Mouse (Mus musculus) liver, embryonic 14.5 days (tissue): ENCODE results near the gene Sfi1. TPM values are rescaled to one million over a fixed set of nuclear protein-coding genes. Genes with fewer than 3 reads are reported as not detected.
"Not testable (repeated sequence)": the region's sequence is repeated elsewhere in the genome, so short reads cannot be mapped to it uniquely, and the experiment has no call there.

Source experiments
- ATAC-seq: fragments of 200-750 bp; cut with Nextera tagmentation; 2 replicates; pipeline ENCODE4 v1.8.0; 2017; ENCODE audit warnings: moderate number of reproducible peaks, mild to moderate bottlenecking, moderate library complexity; ENCODE audit not compliant: insufficient read depth
- DNase-seq, 3 experiments: peaks; one replicate each; pipeline ENCODE4 v3.0.0-alpha.2; 2012 to 2013; ENCODE audit warnings: low read depth in 3 of 3, low spot score in 3 of 3
- H3K27ac ChIP-seq: fragments of 300-500 bp; sonication (generic); 2 replicates; pipeline ENCODE4 v1.5.1; 2014; ENCODE audit warnings: moderate library complexity, mild to moderate bottlenecking, control low read depth, inconsistent platforms
- H3K27me3 ChIP-seq: fragments of 300-500 bp; sonication (generic); 2 replicates; pipeline ENCODE4 v1.6.1; 2014; ENCODE audit warnings: mild to moderate bottlenecking, low read length, moderate library complexity; ENCODE audit not compliant: control insufficient read depth, insufficient read depth
- H3K36me3 ChIP-seq: fragments of 300-500 bp; sonication (generic); replicated peaks from 2 replicates; pipeline ENCODE4 v1.6.1; 2014; ENCODE audit warnings: low read depth; ENCODE audit not compliant: control insufficient read depth, insufficient read depth
- H3K4me1 ChIP-seq, 2 experiments: fragments of 200-500 bp in 1 of 2; fragments of 300-500 bp in 1 of 2; sonication (generic) in 1 of 2; replicated peaks; 2 replicates each; pipeline ENCODE4 v1.6.1; 2012 to 2014; ENCODE audit warnings: antibody characterized with exemption in 1 of 2, inconsistent platforms in 1 of 2, low read length in 1 of 2; ENCODE audit not compliant: control insufficient read depth in 2 of 2, insufficient read depth in 2 of 2
- H3K4me2 ChIP-seq: fragments of 300-500 bp; sonication (generic); 2 replicates; pipeline ENCODE4 v1.6.1; 2014; ENCODE audit warnings: low read depth, mild to moderate bottlenecking, control low read depth, moderate library complexity
- H3K4me3 ChIP-seq, 2 experiments: fragments of 200-500 bp in 1 of 2; fragments of 300-500 bp in 1 of 2; sonication (generic) in 1 of 2; 2 replicates each; pipeline ENCODE4 v1.5.1; 2012 to 2014; ENCODE audit warnings: low read depth in 2 of 2, low read length in 2 of 2, mild to moderate bottlenecking in 2 of 2, control low read depth in 1 of 2, inconsistent platforms in 1 of 2, moderate library complexity in 1 of 2; ENCODE audit not compliant: insufficient read depth in 1 of 2
- H3K9ac ChIP-seq: fragments of 300-500 bp; sonication (generic); replicated peaks from 2 replicates; pipeline ENCODE4 v1.6.1; 2014; ENCODE audit warnings: mild to moderate bottlenecking, control low read depth, moderate library complexity
- H3K9me3 ChIP-seq: fragments of 300-500 bp; sonication (generic); 2 replicates; pipeline ENCODE4 v1.6.1; 2016; ENCODE audit warnings: low read length, mixed read lengths; ENCODE audit not compliant: control insufficient read depth
- WGBS: fragments of 180-500 bp; shearing (Covaris S2); extraction: QIAGEN DNeasy Blood & Tissue Kit; methylation state at CpG from one replicate; pipeline ENCODE4 v1.1.7; 2014; ENCODE audit not compliant: insufficient replicate concordance; 5-methylcytosine and 5-hydroxymethylcytosine counted together
- polyA plus RNA-seq, 2 experiments: library from polyadenylated mRNA; depleted of rRNA in 1 of 2; stranded (reverse) in 1 of 2; unstranded in 1 of 2; fragments of >200 nt; fragmentation: Nextera tagmentation in 1 of 2; extraction: Ambion mirVana in 1 of 2; gene quantifications; 2 replicates each; pipeline versions ENCODE4 v1.2.1 to v1.2.3; 2012 to 2014

Sfi1 gene
- polyA plus RNA-seq, 2 experiments, result 1.7 to 5.4 TPM

- DNase-seq, H3K27me3 ChIP-seq, H3K27ac ChIP-seq, H3K4me3 ChIP-seq, H3K36me3 ChIP-seq, H3K9me3 ChIP-seq, ATAC-seq, H3K4me2 ChIP-seq, H3K9ac ChIP-seq, H3K4me1 ChIP-seq: not testable (repeated sequence)
- 66% methylated on average over 4 of the region's 4 CpGs for WGBS
These were observed 34.5 kb downstream of the Sfi1 start for GRCm38 (mm10) chr11:3158800-3159199.

- WGBS, result 76% methylated on average over 6 of the region's 6 CpGs
- not testable (repeated sequence) for ATAC-seq, H3K4me1 ChIP-seq, H3K9me3 ChIP-seq, H3K36me3 ChIP-seq, H3K9ac ChIP-seq, H3K4me2 ChIP-seq, H3K4me3 ChIP-seq, H3K27ac ChIP-seq, H3K27me3 ChIP-seq, DNase-seq
These were observed 35.3 kb downstream of the Sfi1 start for GRCm38 (mm10) chr11:3157996-3158395.

- ATAC-seq, H3K27me3 ChIP-seq, H3K4me3 ChIP-seq, H3K4me2 ChIP-seq, H3K27ac ChIP-seq, H3K9me3 ChIP-seq, H3K36me3 ChIP-seq, DNase-seq, H3K4me1 ChIP-seq, H3K9ac ChIP-seq: not testable (repeated sequence)
- WGBS, result 59% methylated on average over 2 of the region's 3 CpGs
These were observed 36.3 kb downstream of the Sfi1 start for GRCm38 (mm10) chr11:3156991-3157390.

- not testable (repeated sequence) for H3K4me3 ChIP-seq, H3K4me2 ChIP-seq, H3K36me3 ChIP-seq, H3K9me3 ChIP-seq, H3K9ac ChIP-seq, DNase-seq, H3K27ac ChIP-seq, H3K4me1 ChIP-seq, H3K27me3 ChIP-seq
- ATAC-seq, result peak; percentile 14
- 51% methylated on average over 1 of the region's 1 CpGs for WGBS
These were observed 39.4 kb downstream of the Sfi1 start for GRCm38 (mm10) chr11:3153666-3154397.

- not testable (repeated sequence) for H3K4me3 ChIP-seq, H3K27me3 ChIP-seq, H3K9ac ChIP-seq, H3K27ac ChIP-seq, H3K4me1 ChIP-seq, H3K9me3 ChIP-seq, H3K4me2 ChIP-seq, H3K36me3 ChIP-seq, DNase-seq
- 0 out of 2 replicates have a peak, but pooled peaks have one; percentile 7 for ATAC-seq
- WGBS, result 81% methylated on average over 4 of the region's 4 CpGs
These were observed 41.9 kb downstream of the Sfi1 start for GRCm38 (mm10) chr11:3151358-3151757.

GRCm38 (mm10) chr11:3150677-3151003, 42.6 kb downstream of the Sfi1 start:
- not testable (repeated sequence) for ATAC-seq
- WGBS, result 85% methylated on average over 11 of the region's 12 CpGs

GRCm38 (mm10) chr11:3150003-3150676, 43.1 kb downstream of the Sfi1 start:
- WGBS, result 82% methylated on average over 22 of the region's 24 CpGs
- not testable (repeated sequence) for ATAC-seq, H3K4me2 ChIP-seq, H3K4me3 ChIP-seq, H3K9ac ChIP-seq, H3K4me1 ChIP-seq, DNase-seq, H3K27me3 ChIP-seq, H3K9me3 ChIP-seq, H3K27ac ChIP-seq, H3K36me3 ChIP-seq

More at GRCm38 (mm10) chr11:3150677-3151003, 42.6 kb downstream of the Sfi1 start:
- H3K4me3 ChIP-seq, H3K4me2 ChIP-seq, H3K9me3 ChIP-seq, H3K36me3 ChIP-seq, DNase-seq, H3K27ac ChIP-seq, H3K27me3 ChIP-seq, H3K9ac ChIP-seq, H3K4me1 ChIP-seq: not testable (repeated sequence)

- WGBS, result 84% methylated on average over 4 of the region's 4 CpGs
- H3K9ac ChIP-seq, H3K36me3 ChIP-seq, ATAC-seq, H3K4me2 ChIP-seq, H3K4me1 ChIP-seq, H3K4me3 ChIP-seq, H3K9me3 ChIP-seq, H3K27me3 ChIP-seq, H3K27ac ChIP-seq, DNase-seq: not testable (repeated sequence)
These were observed 43.8 kb downstream of the Sfi1 start for GRCm38 (mm10) chr11:3149471-3149870.
